Mouse (Mus musculus) retina, postnatal 7 days (tissue): ENCODE data around the gene Ppara.

Experiments used
- DNase-seq: peaks from one replicate; pipeline ENCODE4 v3.0.0-alpha.2; 2012; ENCODE audit warnings: low read depth, low spot score

Gene Ppara

GRCm38 (mm10) chr15:85851656-85852392 is 117.0 kb downstream of the Ppara start:
- DNase-seq: no peak
